Mouse (Mus musculus) intestine, postnatal 0 days (tissue): ENCODE measurements around the gene Sh3pxd2b. TPM values are rescaled to one million over a fixed set of nuclear protein-coding genes. Genes with fewer than 3 reads are reported as not detected.
A peak's percentile ranks its signal among the peaks of the same experiment; 100 is the strongest.

Experiments used
- ATAC-seq: fragments of 200-750 bp; cut with Nextera tagmentation; 2 replicates; pipeline ENCODE4 v1.8.0; 2017; ENCODE audit warnings: mild to moderate bottlenecking, moderate TSS enrichment, moderate library complexity
- H3K27ac ChIP-seq: fragments of 300-500 bp; sonication (generic); 2 replicates; pipeline ENCODE4 v1.5.1; 2014; ENCODE audit warnings: mild to moderate bottlenecking, low read depth, low read length, moderate library complexity
- H3K27me3 ChIP-seq: fragments of 300-500 bp; sonication (generic); replicated peaks from 2 replicates; pipeline ENCODE4 v1.6.1; 2014; ENCODE audit warnings: low read length, mixed read lengths; ENCODE audit not compliant: control insufficient read depth, insufficient read depth
- H3K36me3 ChIP-seq: fragments of 300-500 bp; sonication (generic); 2 replicates; pipeline ENCODE4 v1.6.1; 2014; ENCODE audit warnings: mild to moderate bottlenecking, moderate library complexity; ENCODE audit not compliant: control insufficient read depth, insufficient read depth
- H3K4me1 ChIP-seq: fragments of 300-500 bp; sonication (generic); replicated peaks from 2 replicates; pipeline ENCODE4 v1.6.1; 2014; ENCODE audit warnings: antibody characterized with exemption, low read length, mixed read lengths; ENCODE audit not compliant: control insufficient read depth, insufficient read depth
- H3K4me2 ChIP-seq: fragments of 300-500 bp; sonication (generic); replicated peaks from 2 replicates; pipeline ENCODE4 v1.6.1; 2014; ENCODE audit warnings: low read depth, mild to moderate bottlenecking, moderate library complexity
- H3K4me3 ChIP-seq: fragments of 300-500 bp; sonication (generic); 2 replicates; pipeline ENCODE4 v1.5.1; 2014; ENCODE audit warnings: low read depth, low read length
- H3K9ac ChIP-seq: fragments of 300-500 bp; sonication (generic); 2 replicates; pipeline ENCODE4 v1.6.1; 2014; ENCODE audit warnings: mild to moderate bottlenecking, low read depth, low read length
- H3K9me3 ChIP-seq: fragments of 300-500 bp; sonication (generic); 2 replicates; pipeline ENCODE4 v1.6.1; 2016; ENCODE audit warnings: mixed run types; ENCODE audit not compliant: control insufficient read depth
- CTCF ChIP-seq: sonication (generic); IDR thresholded peaks from 2 replicates; pipeline ENCODE4 v1.5.1; 2016; ENCODE audit warnings: low read depth, mild to moderate bottlenecking, control low read depth, antibody characterized with exemption, moderate library complexity
- WGBS: fragments of 180-500 bp; shearing (Covaris S2); extraction: QIAGEN DNeasy Blood & Tissue Kit; methylation state at CpG from one replicate; pipeline ENCODE4 v1.1.7; 2014; 5-methylcytosine and 5-hydroxymethylcytosine counted together
- polyA plus RNA-seq: library from polyadenylated mRNA; unstranded; fragments of >200 nt; fragmentation: Nextera tagmentation; extraction: Ambion mirVana; gene quantifications from 2 replicates; pipeline ENCODE4 v1.2.1, GENCODE M21; 2015

Gene Sh3pxd2b
- polyA plus RNA-seq, 1 experiment from 2014 or later = 3.2 TPM

- peak overlapping the region; percentile 73 for H3K4me3 ChIP-seq
- TF ChIP-seq CTCF = no peak
- 0 out of 2 replicates have a peak overlapping the region, but pooled peaks have one; percentile 21 for H3K27ac ChIP-seq
- H3K4me1 ChIP-seq = peaks cover 3% of the 10 kb centered on the region; the same call in 1 of the 2 replicates
- H3K9me3 ChIP-seq = no peaks in the 10 kb centered on the region
- H3K36me3 ChIP-seq = 0 out of 2 replicates have a peak, but pooled peaks cover 2% of the 10 kb centered on the region
- 6% methylated on average over 10 of the region's 10 CpGs for WGBS
- peak overlapping the region; percentile 96 for H3K4me2 ChIP-seq
- 0 out of 2 replicates have a peak, but pooled peaks have one; percentile 0 for ATAC-seq
- H3K27me3 ChIP-seq = no peaks in the 10 kb centered on the region
- peak overlapping the region; percentile 67 for H3K9ac ChIP-seq
Observed at GRCm38 (mm10) chr11:32347264-32347606, 385 bp upstream of the Sh3pxd2b start.

- no peak for TF ChIP-seq CTCF
- no peaks in the 10 kb centered on the region for H3K9me3 ChIP-seq
- ATAC-seq = no peak
- H3K4me3 ChIP-seq = peak overlapping the region; percentile 73
- peak overlapping the region; percentile 67 for H3K9ac ChIP-seq
- WGBS = 23% methylated on average over 9 of the region's 9 CpGs
- peak overlapping the region; percentile 96 for H3K4me2 ChIP-seq
- H3K27me3 ChIP-seq = no peaks in the 10 kb centered on the region
- H3K36me3 ChIP-seq = 0 out of 2 replicates have a peak, but pooled peaks cover 2% of the 10 kb centered on the region
- H3K4me1 ChIP-seq = peaks cover 3% of the 10 kb centered on the region; the same call in 1 of the 2 replicates
- H3K27ac ChIP-seq = no peak overlapping the region
Observed at GRCm38 (mm10) chr11:32348433-32349283, 1.0 kb downstream of the Sh3pxd2b start.

- Histone ChIP-seq H3K9ac (no peak overlapping the region), H3K9me3 (no peaks in the 10 kb centered on the region), H3K36me3 (0 out of 2 replicates have a peak, but pooled peaks cover 2% of the 10 kb centered on the region), H3K4me1 (peaks cover 3% of the 10 kb centered on the region; the same call in 1 of the 2 replicates), H3K4me3 (no peak overlapping the region), H3K4me2 (peak overlapping the region; percentile 96; the same call in 1 of the 2 replicates), H3K27ac (no peak overlapping the region), H3K27me3 (no peaks in the 10 kb centered on the region)
- ATAC-seq = no peak
- WGBS = 67% methylated on average over 13 of the region's 13 CpGs
- no peak for TF ChIP-seq CTCF
Observed at GRCm38 (mm10) chr11:32349284-32349953, 1.8 kb downstream of the Sh3pxd2b start.

GRCm38 (mm10) chr11:32352946-32353345, 5.3 kb downstream of the Sh3pxd2b start:
- Histone ChIP-seq H3K4me2 (no peak overlapping the region), H3K9ac (no peak overlapping the region), H3K27me3 (no peaks in the 10 kb centered on the region), H3K9me3 (no peaks in the 10 kb centered on the region), H3K27ac (no peak overlapping the region), H3K4me1 (no peaks in the 10 kb centered on the region), H3K4me3 (no peak overlapping the region), H3K36me3 (0 out of 2 replicates have a peak, but pooled peaks cover 2% of the 10 kb centered on the region)
- WGBS = 70% methylated on average over 6 of the region's 6 CpGs
- TF ChIP-seq CTCF = no peak
- no peak for ATAC-seq

- Histone ChIP-seq H3K4me1 (no peaks in the 10 kb centered on the region), H3K9ac (no peak overlapping the region), H3K4me2 (no peak overlapping the region), H3K27ac (no peak overlapping the region), H3K9me3 (no peaks in the 10 kb centered on the region), H3K4me3 (no peak overlapping the region), H3K36me3 (0 out of 2 replicates have a peak, but pooled peaks cover 2% of the 10 kb centered on the region), H3K27me3 (no peaks in the 10 kb centered on the region)
- 84% methylated on average over 1 of the region's 1 CpGs for WGBS
- no peak for ATAC-seq
- no peak for TF ChIP-seq CTCF
Observed at GRCm38 (mm10) chr11:32355377-32355776, 7.8 kb downstream of the Sh3pxd2b start.

GRCm38 (mm10) chr11:32357686-32358085, 10.1 kb downstream of the Sh3pxd2b start:
- 61% methylated on average over 9 of the region's 9 CpGs for WGBS
- TF ChIP-seq CTCF = no peak
- Histone ChIP-seq H3K4me3 (no peak overlapping the region), H3K36me3 (no peaks in the 10 kb centered on the region), H3K27me3 (no peaks in the 10 kb centered on the region), H3K4me1 (no peaks in the 10 kb centered on the region), H3K27ac (no peak overlapping the region), H3K4me2 (no peak overlapping the region), H3K9ac (no peak overlapping the region), H3K9me3 (no peaks in the 10 kb centered on the region)
- no peak for ATAC-seq
